ENCODE assay signal across 14 mouse cellular contexts in genomic region chr6:50924571-50924970, GRCm38 (mm10).
DNase-seq lines count a peak whose midpoint lies in the region; ATAC-seq and TF ChIP-seq lines count a peak whose summit lies in the region.
"Had no signal": no experiment of that assay in that cellular context is flagged by ENCODE, and none has a peak within 500 bp of the region (broad histone marks: within the 10 kb centered on the region; RNA-seq: fewer than 3 reads in every experiment).

No protein-coding gene starts in this region.

- no peak overlapping the region for H3K4me2 ChIP-seq in hindbrain, postnatal 0 days (ENCODE audit: low read depth, low read length)
- H3K4me2 ChIP-seq in midbrain, embryonic 12.5 days (replicated peaks): no peak overlapping the region
- no peak overlapping the region for H3K4me2 ChIP-seq in midbrain, postnatal 0 days (ENCODE audit: low read depth, low read length, poor library complexity, severe bottlenecking)
- H3K4me2 ChIP-seq in embryonic facial prominence, embryonic 12.5 days (replicated peaks): no peak overlapping the region; the same call in 1 of the 2 replicates
- H3K4me2 ChIP-seq in neural tube, embryonic 15.5 days: no peak overlapping the region
- H3K4me2 ChIP-seq: heart, embryonic 13.5 days; liver, embryonic 13.5 days had no signal

- no peak overlapping the region for H3K9ac ChIP-seq in hindbrain, postnatal 0 days (replicated peaks; ENCODE audit: low read length)
- H3K9ac ChIP-seq in midbrain, embryonic 12.5 days (replicated peaks): no peak overlapping the region
- no peak overlapping the region for H3K9ac ChIP-seq in midbrain, postnatal 0 days (replicated peaks; ENCODE audit: low read length, poor library complexity, severe bottlenecking)
- no peak overlapping the region for H3K9ac ChIP-seq in embryonic facial prominence, embryonic 12.5 days
- H3K9ac ChIP-seq in neural tube, embryonic 15.5 days (replicated peaks): no peak overlapping the region
- H3K9ac ChIP-seq: heart, embryonic 13.5 days; liver, embryonic 13.5 days had no signal

- H3K36me3 ChIP-seq in hindbrain, embryonic 10.5 days: no peaks in the 10 kb centered on the region
- no peaks in the 10 kb centered on the region for H3K36me3 ChIP-seq in hindbrain, postnatal 0 days (ENCODE audit: insufficient read depth, low read length)
- H3K36me3 ChIP-seq in midbrain, embryonic 12.5 days: no peaks in the 10 kb centered on the region
- H3K36me3 ChIP-seq in midbrain, postnatal 0 days (ENCODE audit: insufficient read depth, low read length): no peaks in the 10 kb centered on the region
- no peaks in the 10 kb centered on the region for H3K36me3 ChIP-seq in embryonic facial prominence, embryonic 12.5 days
- H3K36me3 ChIP-seq in neural tube, embryonic 15.5 days: no peaks in the 10 kb centered on the region
- H3K36me3 ChIP-seq: heart, embryonic 13.5 days; liver, embryonic 13.5 days had no signal

- no peak for DNase-seq in hindbrain, embryonic 10.5 days (ENCODE audit: low spot score)
- no peak for DNase-seq in hindbrain, postnatal 0 days (ENCODE audit: low spot score)
- DNase-seq in midbrain, postnatal 0 days (ENCODE audit: low spot score): no peak
- no peak for DNase-seq in left cerebral cortex, adult 18-20 months (ENCODE audit: low spot score in 2 of 2)
- DNase-seq: B cell, adult 2 months; cerebellum, postnatal 25 days; kidney, postnatal 25 days; liver, embryonic 13.5 days; thymus, postnatal 36 days had no signal

- peaks cover 21% of the 10 kb centered on the region for H3K4me1 ChIP-seq in hindbrain, embryonic 10.5 days (replicated peaks)
- no peaks in the 10 kb centered on the region for H3K4me1 ChIP-seq in hindbrain, postnatal 0 days (ENCODE audit: insufficient read depth, low read length)
- H3K4me1 ChIP-seq in midbrain, embryonic 12.5 days: peaks cover 14% of the 10 kb centered on the region
- no peaks in the 10 kb centered on the region for H3K4me1 ChIP-seq in midbrain, postnatal 0 days (ENCODE audit: insufficient read depth, low read length)
- H3K4me1 ChIP-seq in embryonic facial prominence, embryonic 12.5 days: peaks cover 16% of the 10 kb centered on the region
- peaks cover 9% of the 10 kb centered on the region; the same call in 1 of the 2 replicates for H3K4me1 ChIP-seq in neural tube, embryonic 15.5 days
- H3K4me1 ChIP-seq: heart, embryonic 13.5 days; liver, embryonic 13.5 days had no signal

- H3K27me3 ChIP-seq in hindbrain, embryonic 10.5 days (ENCODE audit: insufficient read depth, poor library complexity, severe bottlenecking): no peaks in the 10 kb centered on the region
- H3K27me3 ChIP-seq in hindbrain, postnatal 0 days (ENCODE audit: insufficient read depth, low read length): no peaks in the 10 kb centered on the region
- no peaks in the 10 kb centered on the region for H3K27me3 ChIP-seq in midbrain, embryonic 12.5 days
- no peaks in the 10 kb centered on the region for H3K27me3 ChIP-seq in midbrain, postnatal 0 days (ENCODE audit: insufficient read depth, low read length)
- H3K27me3 ChIP-seq in embryonic facial prominence, embryonic 12.5 days: no peaks in the 10 kb centered on the region
- H3K27me3 ChIP-seq in neural tube, embryonic 15.5 days (replicated peaks): no peaks in the 10 kb centered on the region

- 19% methylated on average over 5 of the region's 5 CpGs for WGBS in hindbrain, embryonic 10.5 days
- 34% methylated on average over 5 of the region's 5 CpGs for WGBS in hindbrain, postnatal 0 days
- WGBS in midbrain, embryonic 12.5 days: 54% methylated on average over 5 of the region's 5 CpGs
- WGBS in midbrain, postnatal 0 days: 46% methylated on average over 5 of the region's 5 CpGs
- WGBS in embryonic facial prominence, embryonic 12.5 days: 13% methylated on average over 5 of the region's 5 CpGs
- 28% methylated on average over 5 of the region's 5 CpGs for WGBS in neural tube, embryonic 15.5 days

- peaks cover 4% of the 10 kb centered on the region; the same call in 1 of the 2 replicates for H3K9me3 ChIP-seq in hindbrain, embryonic 10.5 days
- no peaks in the 10 kb centered on the region for H3K9me3 ChIP-seq in hindbrain, postnatal 0 days (ENCODE audit: low read length)
- 0 out of 2 replicates have a peak, but pooled peaks cover 3% of the 10 kb centered on the region for H3K9me3 ChIP-seq in midbrain, embryonic 12.5 days
- no peaks in the 10 kb centered on the region for H3K9me3 ChIP-seq in midbrain, postnatal 0 days (ENCODE audit: low read length)
- peaks cover 3% of the 10 kb centered on the region for H3K9me3 ChIP-seq in embryonic facial prominence, embryonic 12.5 days
- no peaks in the 10 kb centered on the region for H3K9me3 ChIP-seq in neural tube, embryonic 15.5 days (replicated peaks)

- no peak for TF ChIP-seq CTCF in hindbrain, postnatal 0 days (IDR thresholded peaks at IDR 0.05; ENCODE audit: low read depth)
- TF ChIP-seq CTCF in midbrain, postnatal 0 days (IDR thresholded peaks at IDR 0.05): no peak

- H3K4me3 ChIP-seq in hindbrain, embryonic 10.5 days: no peak overlapping the region
- no peak overlapping the region for H3K4me3 ChIP-seq in hindbrain, postnatal 0 days (ENCODE audit: low read length)
- no peak overlapping the region for H3K4me3 ChIP-seq in midbrain, embryonic 12.5 days
- no peak overlapping the region for H3K4me3 ChIP-seq in midbrain, postnatal 0 days (ENCODE audit: low read depth, low read length)
- H3K4me3 ChIP-seq in embryonic facial prominence, embryonic 12.5 days: no peak overlapping the region
- H3K4me3 ChIP-seq in neural tube, embryonic 15.5 days (replicated peaks): no peak overlapping the region
- H3K4me3 ChIP-seq: heart, embryonic 13.5 days; liver, embryonic 13.5 days had no signal

- ATAC-seq in hindbrain, postnatal 0 days: no peak
- no peak for ATAC-seq in midbrain, embryonic 12.5 days (ENCODE audit: low FRiP score, low read depth)
- no peak for ATAC-seq in midbrain, postnatal 0 days (ENCODE audit: low FRiP score)
- ATAC-seq in embryonic facial prominence, embryonic 12.5 days (ENCODE audit: insufficient number of reproducible peaks, insufficient read depth, low FRiP score, low TSS enrichment): no peak
- no peak for ATAC-seq in neural tube, embryonic 15.5 days (ENCODE audit: low FRiP score)
- ATAC-seq: Patski had no signal

- H3K27ac ChIP-seq in hindbrain, embryonic 10.5 days: peak overlapping the region; percentile 73
- H3K27ac ChIP-seq in hindbrain, postnatal 0 days: no peak overlapping the region
- peak overlapping the region; percentile 20 for H3K27ac ChIP-seq in midbrain, embryonic 12.5 days (replicated peaks)
- H3K27ac ChIP-seq in midbrain, postnatal 0 days (ENCODE audit: low read depth, low read length): no peak overlapping the region
- peak overlapping the region; percentile 89 for H3K27ac ChIP-seq in embryonic facial prominence, embryonic 12.5 days
- 0 out of 2 replicates have a peak overlapping the region, but pooled peaks have one; percentile 8 for H3K27ac ChIP-seq in neural tube, embryonic 15.5 days (replicated peaks)
- H3K27ac ChIP-seq: heart, embryonic 13.5 days; liver, embryonic 13.5 days had no signal

Comparison
In these comparisons a context has a peak if more than half of its experiments do, and no peak if none do; other contexts are left out.
1. H3K27ac ChIP-seq: peak in hindbrain, embryonic 10.5 days (single experiment), midbrain, embryonic 12.5 days (single experiment), embryonic facial prominence, embryonic 12.5 days (single experiment) and neural tube, embryonic 15.5 days (single experiment); none in hindbrain, postnatal 0 days (single experiment) and midbrain, postnatal 0 days (single experiment).